Mouse (Mus musculus) embryo, embryonic 10.5 days (tissue): ENCODE results near the gene Arl5b.

Source experiments
- DNase-seq: peaks from one replicate; pipeline ENCODE4 v3.0.0-alpha.2; 2015; ENCODE audit warnings: low spot score

Arl5b gene

GRCm38 (mm10) chr2:15112741-15113140 is 63.5 kb downstream of the Arl5b start:
- DNase-seq = no peak

GRCm38 (mm10) chr2:15121217-15121680 is 72.1 kb downstream of the Arl5b start:
- DNase-seq = no peak
